Mouse (Mus musculus): Measurements from ENCODE around the gene Arl5a.

DNA sequence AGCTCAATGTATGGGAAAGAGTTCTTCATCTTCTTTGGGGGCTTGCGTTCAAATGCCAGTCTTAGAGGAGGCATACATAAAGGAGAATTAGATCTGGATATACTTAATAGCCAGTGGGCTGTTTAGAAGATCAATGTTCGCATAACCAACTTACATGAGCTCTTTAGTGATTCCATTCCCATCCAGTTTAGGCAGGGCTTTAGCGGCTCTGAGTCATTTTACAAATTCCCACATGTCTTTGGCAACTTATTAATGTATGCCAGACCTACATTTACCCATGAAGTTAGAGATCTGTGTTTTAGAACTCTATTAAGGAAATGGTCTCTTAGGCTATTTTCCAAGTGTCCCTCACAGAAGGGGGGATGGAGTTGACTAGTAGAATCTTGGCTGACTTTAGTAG is 1.3 kb upstream of the Arl5a start:
- TF ChIP-seq CTCF (IDR thresholded peaks at IDR 0.05; ENCODE audit: extremely low read depth, insufficient read depth, insufficient read length, insufficient replicate concordance) (no peak), POLR2A (IDR thresholded peaks at IDR 0.05; ENCODE audit: low read depth, low read length) (no peak)

Measured in spleen, adult 2 months (tissue).